Mouse (Mus musculus) intestine, embryonic 14.5 days (tissue): Measurements from ENCODE around the gene Tas2r135. TPM values are rescaled to one million over a fixed set of nuclear protein-coding genes. Genes with fewer than 3 reads are reported as not detected.

ENCODE experiments used
- ATAC-seq: fragments of 200-750 bp; cut with Nextera tagmentation; replicated peaks from 2 replicates; pipeline ENCODE4 v1.8.0; 2017; ENCODE audit warnings: low read depth, moderate number of reproducible peaks, moderate TSS enrichment, moderate library complexity; ENCODE audit not compliant: low FRiP score, low TSS enrichment
- DNase-seq: peaks from one replicate; pipeline ENCODE4 v3.0.0-alpha.2; 2018; ENCODE audit warnings: low spot score
- H3K27ac ChIP-seq: fragments of 300-500 bp; sonication (generic); 2 replicates; pipeline ENCODE4 v1.5.1; 2014; ENCODE audit warnings: low read depth, mild to moderate bottlenecking, control low read depth
- H3K27me3 ChIP-seq: fragments of 300-500 bp; sonication (generic); replicated peaks from 2 replicates; pipeline ENCODE4 v1.6.1; 2014; ENCODE audit warnings: low read length, control low read depth; ENCODE audit not compliant: control insufficient read depth, insufficient read depth
- H3K36me3 ChIP-seq: fragments of 300-500 bp; sonication (generic); 2 replicates; pipeline ENCODE4 v1.6.1; 2014; ENCODE audit warnings: low read length, control low read depth; ENCODE audit not compliant: control insufficient read depth, insufficient read depth
- H3K4me1 ChIP-seq: fragments of 300-500 bp; sonication (generic); replicated peaks from 2 replicates; pipeline ENCODE4 v1.6.1; 2014; ENCODE audit warnings: low read length, control low read depth, mixed read lengths; ENCODE audit not compliant: control insufficient read depth, insufficient read depth
- H3K4me2 ChIP-seq: fragments of 300-500 bp; sonication (generic); 2 replicates; pipeline ENCODE4 v1.6.1; 2014; ENCODE audit warnings: low read length
- H3K4me3 ChIP-seq: fragments of 300-500 bp; sonication (generic); 2 replicates; pipeline ENCODE4 v1.5.1; 2014; ENCODE audit warnings: low read depth, low read length, control low read depth, mixed read lengths
- H3K9ac ChIP-seq: fragments of 300-500 bp; sonication (generic); 2 replicates; pipeline ENCODE4 v1.6.1; 2014; ENCODE audit warnings: mild to moderate bottlenecking, low read length
- H3K9me3 ChIP-seq: fragments of 300-500 bp; sonication (generic); 2 replicates; pipeline ENCODE4 v1.6.1; 2016; ENCODE audit warnings: low read length, control low read depth; ENCODE audit not compliant: control insufficient read depth
- WGBS: fragments of 180-500 bp; shearing (Covaris S2); extraction: QIAGEN DNeasy Blood & Tissue Kit; methylation state at CpG from one replicate; pipeline ENCODE4 v1.1.7; 2014; 5-methylcytosine and 5-hydroxymethylcytosine counted together
- polyA plus RNA-seq: library from polyadenylated mRNA; unstranded; fragments of >200 nt; fragmentation: Nextera tagmentation; extraction: Ambion mirVana; gene quantifications from 2 replicates; pipeline ENCODE4 v1.2.1, GENCODE M21; 2014

Tas2r135 gene
- polyA plus RNA-seq, 1 experiment from 2014 or later, result 0.16 TPM

DNA sequence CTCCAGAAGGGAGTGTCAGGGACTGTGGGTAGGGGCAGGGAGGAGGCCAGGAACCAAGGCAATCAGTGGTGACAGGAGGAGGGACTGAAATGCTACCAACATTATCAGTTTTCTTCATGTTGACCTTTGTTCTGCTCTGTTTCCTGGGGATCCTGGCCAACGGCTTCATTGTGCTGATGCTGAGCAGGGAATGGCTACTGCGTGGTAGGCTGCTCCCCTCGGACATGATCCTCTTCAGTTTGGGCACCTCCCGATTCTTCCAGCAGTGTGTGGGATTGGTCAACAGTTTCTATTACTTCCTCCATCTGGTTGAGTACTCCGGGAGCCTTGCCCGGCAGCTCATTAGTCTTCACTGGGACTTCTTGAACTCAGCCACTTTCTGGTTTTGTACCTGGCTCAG lies 29.2 kb downstream of the Tas2r135 start, which contains the start of gene Tas2r126:
Gene Tas2r126, plus strand, starts transcription at position 90 of the 400 bp plus-strand sequence.
- Histone ChIP-seq H3K9ac (no peak within 1 kb of the TSS), H3K9me3 (no peaks in the 10 kb centered on the region), H3K36me3 (no peaks in the 10 kb centered on the region), H3K27ac (no peak within 1 kb of the TSS), H3K4me3 (no peak within 1 kb of the TSS), H3K4me2 (no peak within 1 kb of the TSS), H3K27me3 (no peaks in the 10 kb centered on the region), H3K4me1 (no peaks in the 10 kb centered on the region)
- ATAC-seq, result no peak
- 74% methylated on average over 6 of the region's 6 CpGs for WGBS
- no peak for DNase-seq

DNA sequence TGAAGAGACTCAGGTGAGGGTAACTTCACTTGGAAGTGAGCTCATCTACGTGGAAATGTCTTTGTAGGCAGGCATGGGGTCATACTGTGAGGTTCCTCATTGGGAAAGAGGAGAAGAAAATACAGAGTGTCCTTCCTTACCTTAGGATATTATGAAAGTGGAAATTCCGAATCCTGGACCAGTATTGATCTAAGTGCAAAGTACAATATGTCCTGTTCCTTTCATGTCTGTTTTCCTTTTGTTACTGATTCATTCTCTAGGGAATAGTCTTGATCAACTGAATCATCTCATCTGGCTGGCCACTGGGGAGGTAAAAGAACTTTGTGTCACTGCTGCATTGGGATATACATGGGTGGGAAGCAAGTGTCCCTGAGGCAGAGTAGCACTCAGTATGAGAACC lies 30.3 kb downstream of the Tas2r135 start:
- Histone ChIP-seq H3K27ac (no peak overlapping the region), H3K9ac (no peak overlapping the region), H3K36me3 (no peaks in the 10 kb centered on the region), H3K4me1 (no peaks in the 10 kb centered on the region), H3K4me3 (no peak overlapping the region), H3K9me3 (no peaks in the 10 kb centered on the region), H3K4me2 (no peak overlapping the region), H3K27me3 (no peaks in the 10 kb centered on the region)
- WGBS, result 75% methylated on average over 2 of the region's 2 CpGs
- ATAC-seq, result no peak
- no peak for DNase-seq

DNA sequence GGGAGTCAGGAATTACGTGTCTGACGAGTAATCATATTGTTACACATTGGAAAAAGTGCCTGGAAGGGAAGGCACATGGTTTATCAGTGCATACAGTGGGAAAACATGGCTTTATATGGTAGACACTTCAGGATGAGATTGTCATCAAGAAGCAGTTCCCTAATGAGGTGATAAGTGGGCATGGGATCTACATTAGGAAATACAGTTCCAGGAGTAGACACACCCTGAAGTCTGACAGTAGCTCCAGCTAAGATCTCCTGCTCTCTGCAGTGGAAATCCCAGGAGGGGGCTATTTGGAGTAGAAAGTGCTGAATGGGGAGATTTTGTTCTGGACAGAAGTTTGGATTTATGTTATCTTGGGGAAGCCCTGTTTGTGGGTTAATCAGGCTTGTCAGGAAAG lies 36.2 kb downstream of the Tas2r135 start:
- no peak overlapping the region for H3K9ac ChIP-seq
- no peak overlapping the region for H3K4me2 ChIP-seq
- H3K4me1 ChIP-seq, result no peaks in the 10 kb centered on the region
- no peak overlapping the region for H3K4me3 ChIP-seq
- no peaks in the 10 kb centered on the region for H3K27me3 ChIP-seq
- no peaks in the 10 kb centered on the region for H3K36me3 ChIP-seq
- 57% methylated on average over 2 of the region's 2 CpGs for WGBS
- DNase-seq, result no peak
- no peak for ATAC-seq
- no peaks in the 10 kb centered on the region for H3K9me3 ChIP-seq
- no peak overlapping the region for H3K27ac ChIP-seq

DNA sequence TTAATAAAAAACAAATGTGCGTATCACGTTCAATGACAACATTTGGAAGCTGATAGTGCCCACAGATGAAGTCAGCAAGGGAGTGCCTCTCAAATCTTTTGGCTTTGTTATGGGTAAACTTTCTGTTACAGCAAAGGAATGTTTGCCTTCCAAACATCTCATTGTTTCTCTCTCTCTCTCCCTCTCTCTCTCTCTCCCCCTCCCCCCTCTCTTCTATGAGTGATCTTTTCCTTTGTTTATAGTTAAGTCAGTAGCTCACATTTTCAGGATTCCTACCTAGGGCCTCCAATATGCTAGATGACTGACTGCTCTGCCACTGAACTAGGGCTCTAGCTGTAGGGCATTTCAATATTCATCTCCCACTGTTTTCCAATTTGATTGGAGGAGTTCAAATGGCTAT lies 39.3 kb downstream of the Tas2r135 start:
- DNase-seq, result no peak
- Histone ChIP-seq H3K36me3 (no peaks in the 10 kb centered on the region), H3K27ac (no peak overlapping the region), H3K4me1 (no peaks in the 10 kb centered on the region), H3K4me3 (no peak overlapping the region), H3K9ac (no peak overlapping the region), H3K27me3 (no peaks in the 10 kb centered on the region), H3K9me3 (no peaks in the 10 kb centered on the region), H3K4me2 (no peak overlapping the region)
- ATAC-seq, result no peak
- WGBS, result 50% methylated on average over 2 of the region's 2 CpGs

DNA sequence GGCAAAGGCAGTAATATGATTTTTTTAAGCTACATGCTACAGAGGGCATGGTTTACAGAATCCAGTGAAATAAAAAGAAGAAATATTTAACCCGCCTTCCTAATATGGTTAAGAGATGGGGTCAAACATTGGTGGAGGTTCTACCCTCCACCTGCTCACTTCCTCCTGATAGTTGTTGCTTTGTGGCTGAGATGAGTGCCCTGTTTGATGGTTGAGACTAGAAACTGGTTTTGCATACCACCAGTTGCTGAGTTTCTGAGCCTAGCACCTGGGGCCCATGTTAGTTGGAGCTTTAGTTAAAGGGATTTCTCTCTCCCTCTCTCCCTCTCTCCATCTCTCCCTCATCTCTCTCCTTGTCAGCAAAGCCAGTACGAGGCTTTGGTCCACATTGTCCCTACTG lies 42.1 kb downstream of the Tas2r135 start:
- Histone ChIP-seq H3K9me3 (no peaks in the 10 kb centered on the region), H3K36me3 (no peaks in the 10 kb centered on the region), H3K4me3 (no peak overlapping the region), H3K4me1 (no peaks in the 10 kb centered on the region), H3K4me2 (no peak overlapping the region), H3K9ac (no peak overlapping the region), H3K27me3 (no peaks in the 10 kb centered on the region), H3K27ac (no peak overlapping the region)
- DNase-seq (no peak), ATAC-seq (no peak)
- WGBS, result 81% methylated on average over 2 of the region's 2 CpGs

Other genes with a start within 250 kb of the Tas2r135 start
- not detected in 2 replicates for gene Tas2r144, start 190.1 kb upstream of the Tas2r135 start, polyA plus RNA-seq
- gene Gstk1, start 159.5 kb upstream of the Tas2r135 start, polyA plus RNA-seq, result 22.1 and 29.0 TPM in 2 replicates
- 1.3 and 2.8 TPM in 2 replicates for gene Tmem139, start 143.5 kb upstream of the Tas2r135 start, polyA plus RNA-seq
- 53.0 and 59.5 TPM in 2 replicates for gene Casp2, start 140.4 kb upstream of the Tas2r135 start, polyA plus RNA-seq
- 0.12 and 0.22 TPM in 2 replicates for gene Clcn1, start 118.7 kb upstream of the Tas2r135 start, polyA plus RNA-seq
- gene Fam131b, start 80.8 kb upstream of the Tas2r135 start, polyA plus RNA-seq, result 0.30 and 0.32 TPM in 2 replicates
- 112 and 115 TPM in 2 replicates for gene Zyx, start 55.8 kb upstream of the Tas2r135 start, polyA plus RNA-seq
- gene Epha1, start 32.2 kb upstream of the Tas2r135 start, polyA plus RNA-seq, result 2.5 and 2.6 TPM in 2 replicates
- gene Tas2r143, start 5.2 kb upstream of the Tas2r135 start, polyA plus RNA-seq, result not detected in 2 replicates
- not detected in 2 replicates for gene Tas2r126, start 29.1 kb downstream of the Tas2r135 start, polyA plus RNA-seq
- not detected in 2 replicates for gene Olfr458, start 59.8 kb downstream of the Tas2r135 start, polyA plus RNA-seq
- not detected in 2 replicates for gene Olfr457, start 70.9 kb downstream of the Tas2r135 start, polyA plus RNA-seq
- gene Olfr456, start 81.8 kb downstream of the Tas2r135 start, polyA plus RNA-seq, result not detected in 2 replicates
- not detected in 2 replicates for gene Olfr455, start 142.2 kb downstream of the Tas2r135 start, polyA plus RNA-seq
- not detected in 2 replicates for gene Tcaf3, start 192.3 kb downstream of the Tas2r135 start, polyA plus RNA-seq
- 3.4 and 3.5 TPM in 2 replicates for gene Tcaf2, start 239.8 kb downstream of the Tas2r135 start, polyA plus RNA-seq